Mouse (Mus musculus): ENCODE measurements at regions not wholly inside any gene's neighbourhood (a gene's known extent, or its start where the extent isn't known, plus 50 kb on each side); places are given as distances from the start of the nearest gene placed in this dataset.
"Not testable (repeated sequence)": the region's sequence is repeated elsewhere in the genome, so short reads cannot be mapped to it uniquely, and the experiment has no call there.

DNA sequence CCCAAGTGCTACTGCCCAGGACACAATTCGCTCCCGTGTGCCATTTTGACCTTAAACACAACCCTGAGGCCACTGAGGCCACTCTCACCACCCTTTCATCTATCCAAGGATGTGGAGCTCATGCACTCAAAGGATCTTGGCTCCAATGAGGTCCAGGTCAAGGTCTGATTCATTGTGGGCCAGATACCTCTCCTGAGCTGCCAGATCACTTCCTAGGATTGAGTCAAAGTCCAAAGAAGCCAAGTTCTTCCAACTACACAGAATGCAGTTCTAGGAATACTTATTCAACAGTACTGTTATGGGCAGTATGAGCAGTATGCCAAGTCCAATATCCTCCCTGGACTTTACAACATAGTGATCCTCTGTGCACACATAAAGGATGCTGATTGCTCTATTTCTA is 304.9 kb downstream of the Inhba start:
- DNase-seq: no peak

DNA sequence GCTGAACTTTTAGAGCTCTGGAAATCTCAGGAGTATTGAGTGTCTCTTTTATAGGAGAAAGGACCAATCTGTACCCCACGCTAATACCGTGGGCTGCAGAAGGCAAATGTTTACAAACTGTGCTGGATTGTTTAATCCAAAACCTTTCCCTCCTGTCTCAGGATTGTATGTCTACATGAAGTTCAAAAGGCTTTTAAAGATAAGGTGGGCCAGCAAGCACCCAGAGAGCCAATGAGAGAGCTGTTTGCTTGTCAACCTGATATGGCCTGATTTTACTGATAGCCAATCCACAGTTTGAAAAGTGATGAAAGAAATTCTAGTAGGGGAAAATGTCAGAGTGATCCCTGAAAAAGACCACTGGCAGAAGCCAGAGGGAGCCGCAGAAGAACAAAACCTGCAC is 305.8 kb downstream of the Inhba start:
- no peak for DNase-seq

DNA sequence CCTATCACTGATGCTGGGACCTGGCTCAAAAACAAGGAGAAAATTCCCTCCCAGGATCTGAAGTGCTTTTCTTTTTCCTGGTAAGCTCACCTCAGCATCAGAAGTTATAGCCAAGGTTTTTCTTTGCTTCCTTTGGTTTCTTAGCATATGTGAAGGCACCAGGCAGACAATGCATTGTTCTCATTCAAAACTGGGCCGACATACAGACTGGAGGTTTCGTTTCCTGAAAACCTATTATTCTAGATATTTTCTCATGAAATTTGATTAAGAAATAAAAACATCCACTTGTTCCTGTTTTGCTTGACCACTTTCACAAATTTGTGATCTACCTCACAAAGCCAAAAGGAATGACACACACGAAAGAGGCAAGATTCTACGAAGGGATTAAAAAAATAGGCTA is 308.7 kb downstream of the Inhba start:
- DNase-seq: no peak

DNA sequence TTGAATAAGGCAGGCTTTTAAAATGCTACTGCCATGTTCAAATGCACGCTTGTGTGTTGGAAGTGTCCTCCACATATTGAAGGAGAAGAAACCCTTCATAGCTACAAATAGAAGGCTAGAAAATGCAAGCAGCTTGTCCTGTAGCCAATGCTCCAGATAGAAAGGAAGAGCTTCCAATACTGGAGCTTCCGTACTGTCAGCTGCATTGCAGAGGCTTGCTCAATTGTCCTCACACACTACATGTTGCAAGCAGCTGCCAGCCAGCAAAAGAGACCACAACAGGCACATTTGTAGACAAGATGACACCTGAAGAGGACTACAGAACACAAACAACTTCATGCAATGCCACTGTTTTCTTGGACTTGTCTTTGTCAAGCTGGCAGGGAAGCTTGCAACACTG is 314.0 kb downstream of the Inhba start:
- DNase-seq: no peak

DNA sequence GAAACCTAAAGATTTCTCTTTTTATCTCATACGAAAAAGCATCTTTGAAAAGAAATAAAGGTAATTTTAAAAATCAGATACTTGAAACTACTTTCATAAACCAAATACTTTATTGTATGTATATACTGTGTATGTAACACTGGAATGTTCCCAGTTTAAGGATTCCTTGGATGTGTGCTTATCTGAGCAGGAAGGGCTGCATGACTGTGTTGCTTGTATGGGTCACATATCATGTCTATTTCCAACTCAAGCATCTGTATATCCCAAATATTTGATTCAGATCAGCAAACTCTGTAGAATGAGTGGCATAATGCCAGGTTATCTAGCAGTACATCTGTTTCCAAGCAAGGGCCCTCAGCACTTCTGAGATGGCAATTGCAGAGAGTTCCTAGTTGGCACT is 330.1 kb downstream of the Inhba start:
- no peak for DNase-seq

DNA sequence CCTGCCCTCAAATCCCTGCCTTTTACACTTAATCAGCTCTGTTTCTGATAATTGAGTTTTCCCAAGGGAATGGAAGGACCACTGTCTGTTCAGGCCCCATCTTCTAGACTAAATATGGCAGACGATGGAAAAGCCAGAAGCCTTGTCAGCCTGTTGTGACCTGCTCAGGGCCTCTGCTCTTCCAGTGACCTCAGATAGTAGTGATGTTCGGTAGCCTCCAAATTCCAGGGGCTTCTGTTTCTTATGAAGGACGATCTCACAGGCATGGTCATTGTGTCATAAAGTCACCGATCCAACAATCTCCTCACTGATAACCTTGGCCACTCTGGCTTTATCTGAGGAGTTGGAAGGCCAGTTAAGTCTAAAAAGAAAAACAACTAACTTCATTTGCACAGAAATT is 330.5 kb downstream of the Inhba start:
- no peak for DNase-seq

DNA sequence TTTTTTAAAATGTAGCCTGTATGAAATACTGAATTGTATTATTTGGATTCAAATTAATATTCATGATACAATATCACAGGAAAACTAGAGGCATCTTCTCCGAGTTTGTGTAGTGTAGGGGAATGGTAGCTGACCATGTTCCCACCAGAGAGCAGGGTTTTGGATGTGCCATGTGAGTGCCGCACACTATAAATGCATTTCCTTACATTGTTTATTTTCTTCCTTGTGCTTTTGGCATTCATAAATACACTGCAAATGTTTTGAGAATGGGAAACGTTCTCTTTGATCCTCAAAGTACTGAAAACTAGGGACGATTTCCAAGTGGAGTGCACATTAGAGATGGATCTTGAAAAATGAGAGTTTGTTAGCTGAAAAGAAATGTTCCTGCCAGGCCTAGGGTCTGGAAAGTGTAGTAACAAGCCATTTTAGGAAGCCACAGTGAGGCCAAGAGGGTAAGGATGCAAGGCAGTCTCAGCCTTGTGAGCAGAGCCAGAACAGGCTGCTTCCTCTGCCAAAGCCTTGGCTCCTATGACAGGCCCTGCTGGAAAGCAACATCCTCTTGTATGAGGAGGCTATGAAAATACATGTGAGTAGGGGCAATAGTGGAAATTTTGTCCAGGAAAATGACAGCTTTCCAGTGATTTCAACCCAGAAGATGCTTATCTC is 331.8 kb downstream of the Inhba start:
- DNase-seq: no peak

DNA sequence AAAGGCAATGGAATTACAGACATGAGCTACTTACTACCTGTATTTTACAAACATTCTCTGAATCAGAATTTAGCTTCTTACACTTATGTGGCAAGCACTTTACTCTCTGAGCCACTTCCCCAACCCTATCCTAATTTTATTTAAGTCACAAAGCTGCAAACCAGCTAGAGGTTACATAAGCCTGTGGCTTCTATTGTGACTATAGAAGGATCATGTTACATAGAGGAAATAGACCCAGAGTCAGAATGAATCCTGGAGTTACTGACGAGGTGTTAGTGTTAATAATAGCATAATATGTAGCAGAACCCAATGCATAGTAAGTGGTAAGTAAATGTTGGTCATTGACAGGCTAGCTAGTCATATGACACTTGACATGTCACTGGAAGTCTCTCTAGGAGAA is 337.7 kb downstream of the Inhba start:
- DNase-seq: no peak

DNA sequence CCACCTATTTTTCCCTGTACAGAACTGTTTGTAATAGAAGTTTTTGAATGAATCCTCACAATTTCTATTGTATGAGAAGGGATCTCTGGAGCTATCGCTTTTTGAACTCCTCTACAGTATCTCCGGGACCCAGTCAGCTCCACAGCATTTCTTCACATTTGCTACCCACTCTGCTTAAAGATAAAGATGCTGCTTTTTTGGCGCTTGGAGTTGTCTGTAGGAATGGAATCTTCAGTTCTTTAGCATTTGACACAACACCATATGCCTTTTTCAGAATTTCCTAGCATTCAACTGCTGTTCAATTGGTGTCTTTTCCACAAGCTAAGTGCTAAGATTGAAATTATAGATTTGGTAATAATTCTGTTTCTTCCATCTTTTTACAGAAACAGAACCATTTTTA is 338.4 kb downstream of the Inhba start:
- DNase-seq: no peak

DNA sequence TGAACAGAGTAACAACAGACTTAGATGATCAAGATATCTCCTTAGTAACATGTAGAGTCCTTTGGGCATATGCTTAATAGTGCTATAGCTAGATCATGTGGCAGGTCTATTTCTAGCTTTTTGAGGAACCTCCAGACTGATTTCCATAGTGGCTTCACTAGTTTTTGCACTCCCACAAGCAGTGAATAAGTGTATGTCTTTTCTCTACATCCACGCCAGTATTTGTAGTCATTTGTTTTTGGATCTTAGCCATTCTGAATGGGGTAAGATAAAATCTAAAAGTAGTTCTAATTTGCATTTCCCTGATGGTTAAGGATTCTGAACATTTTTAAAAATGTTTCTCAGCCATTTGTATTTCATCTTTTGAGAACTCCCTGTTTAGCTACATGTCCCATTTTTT is 343.7 kb downstream of the Inhba start:
- DNase-seq: no peak

DNA sequence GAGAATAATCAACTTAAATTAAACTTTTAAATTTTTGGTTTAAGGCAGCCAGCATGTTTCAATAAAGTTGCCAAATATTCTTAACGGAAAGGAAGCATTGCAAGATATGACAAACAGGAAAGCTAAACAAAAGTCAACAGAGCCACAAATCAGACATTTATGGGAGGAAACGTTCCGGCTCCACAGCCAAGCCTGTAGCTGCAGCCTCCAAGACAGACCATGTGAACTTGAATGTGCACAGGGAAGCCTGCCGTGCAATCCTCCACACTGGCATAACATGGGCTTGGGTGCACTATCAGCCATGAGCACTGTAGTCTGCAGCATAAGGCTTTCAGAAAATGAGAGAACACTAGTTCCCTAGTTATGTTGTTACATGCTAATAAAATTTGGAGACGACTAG is 367.8 kb downstream of the Inhba start:
- no peak for DNase-seq

DNA sequence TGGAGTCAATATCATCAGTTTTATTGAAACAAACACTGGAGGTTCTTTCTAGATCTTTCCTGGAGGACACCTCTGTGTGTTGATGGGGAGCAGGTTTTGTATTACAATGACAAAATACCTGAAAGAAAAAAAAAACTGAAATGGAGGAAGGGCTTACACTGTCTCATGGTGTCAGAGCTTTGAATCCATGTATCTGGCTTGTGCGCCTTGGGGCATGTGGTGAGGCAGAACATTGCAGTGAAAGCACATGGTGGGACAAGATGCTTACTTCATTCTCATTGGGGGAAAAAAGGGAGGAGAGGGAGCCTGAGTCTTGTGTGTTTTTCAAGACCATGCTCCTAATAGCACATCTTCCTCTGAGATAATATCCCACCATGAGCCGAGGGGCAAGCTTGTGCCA is 368.3 kb downstream of the Inhba start:
- DNase-seq: no peak

DNA sequence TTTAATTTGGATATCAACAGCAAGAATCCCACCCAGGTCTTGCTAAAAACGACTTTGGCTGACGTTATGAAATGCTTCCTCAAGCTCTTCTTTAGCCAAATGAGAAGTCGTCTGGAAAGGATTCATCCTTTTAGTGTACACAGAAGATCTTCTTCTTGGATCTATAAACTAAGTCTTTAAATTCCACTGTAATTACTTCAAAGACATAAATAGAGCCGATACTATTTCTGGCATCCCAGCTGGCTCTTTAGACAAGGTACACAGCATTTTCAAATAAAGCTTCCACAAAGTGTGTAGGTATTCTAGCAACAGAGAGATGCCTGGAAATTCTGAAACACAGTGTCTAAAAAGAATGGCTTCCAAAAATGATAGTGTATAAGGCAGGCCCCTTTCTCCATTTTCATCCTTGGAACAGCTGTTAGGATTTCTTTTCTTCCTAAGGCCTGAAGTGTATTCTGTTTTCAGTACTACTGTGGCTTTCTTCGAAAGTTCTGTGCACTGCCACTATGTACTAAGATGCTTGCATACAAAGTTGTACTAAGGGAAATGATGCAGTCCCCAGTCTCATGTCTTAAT is 371.4 kb downstream of the Inhba start:
- DNase-seq: no peak

DNA sequence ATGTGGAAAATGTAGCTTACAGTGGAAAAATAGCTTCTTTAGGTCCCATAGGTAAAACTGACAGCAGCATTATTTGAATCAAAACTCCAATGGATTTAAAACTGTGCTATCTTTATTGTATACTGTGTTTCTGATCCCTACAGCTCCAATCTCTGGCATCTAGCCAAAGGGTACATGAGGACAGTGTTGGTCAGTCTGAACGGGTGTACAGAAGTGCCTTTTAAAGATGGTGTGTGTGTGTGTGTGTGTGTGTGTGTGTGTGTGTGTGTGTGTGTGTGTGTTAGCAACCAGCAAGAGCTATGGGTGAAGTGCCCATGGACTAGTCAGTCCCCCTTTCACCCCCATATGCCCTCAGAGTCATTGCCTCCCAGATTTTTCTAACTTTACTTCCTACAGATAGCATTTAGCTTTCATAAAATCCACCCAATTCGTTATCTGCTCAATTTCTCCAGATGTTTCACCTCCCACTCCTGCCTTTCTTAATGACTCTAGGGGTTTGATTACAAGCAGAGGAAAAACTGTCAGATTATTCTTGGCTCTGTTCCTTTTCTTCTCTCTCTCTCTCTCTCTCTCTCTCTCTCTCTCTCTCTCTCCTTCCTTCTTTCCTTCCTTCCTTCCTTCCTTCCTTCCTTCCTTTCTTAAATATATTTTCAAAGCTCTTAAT is 404.8 kb downstream of the Inhba start:
- no peak for DNase-seq

DNA sequence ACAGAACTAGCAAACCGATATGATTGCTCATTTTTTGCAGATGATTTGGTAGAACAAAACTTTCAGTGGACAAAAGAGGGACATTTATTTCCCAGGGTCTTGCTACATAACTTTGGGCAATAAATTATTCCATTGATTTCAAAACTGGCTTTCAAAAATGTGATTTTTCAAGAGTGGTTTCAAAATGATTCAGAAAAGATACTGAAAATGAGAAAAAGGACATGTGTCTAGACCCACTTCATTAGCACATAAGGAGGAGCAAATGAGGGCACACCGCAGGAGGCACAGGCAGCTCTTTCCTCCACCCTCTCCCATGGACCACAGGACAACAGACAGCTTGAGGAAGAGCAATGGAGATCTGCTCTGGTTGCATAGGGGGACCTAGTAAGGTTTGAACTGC is 412.5 kb downstream of the Inhba start:
- no peak for DNase-seq

DNA sequence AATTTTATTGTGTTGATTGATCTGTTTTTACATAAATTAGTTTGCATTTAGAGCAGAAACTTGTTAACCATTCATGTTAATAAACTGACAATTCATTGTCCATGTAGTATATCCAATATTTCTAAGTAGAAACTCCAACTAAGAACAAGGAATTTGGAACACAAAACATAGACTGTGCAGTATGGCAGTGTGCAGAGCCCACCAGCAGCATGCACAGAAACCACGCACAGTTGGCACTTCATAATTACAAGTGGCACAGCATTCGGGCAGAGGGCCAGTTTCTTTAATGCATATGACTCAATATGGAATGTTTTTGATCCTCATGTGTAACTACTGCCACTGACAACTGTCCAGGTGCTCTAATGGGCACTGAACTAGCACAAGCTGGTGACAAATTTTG is 423.8 kb downstream of the Inhba start:
- no peak for DNase-seq

DNA sequence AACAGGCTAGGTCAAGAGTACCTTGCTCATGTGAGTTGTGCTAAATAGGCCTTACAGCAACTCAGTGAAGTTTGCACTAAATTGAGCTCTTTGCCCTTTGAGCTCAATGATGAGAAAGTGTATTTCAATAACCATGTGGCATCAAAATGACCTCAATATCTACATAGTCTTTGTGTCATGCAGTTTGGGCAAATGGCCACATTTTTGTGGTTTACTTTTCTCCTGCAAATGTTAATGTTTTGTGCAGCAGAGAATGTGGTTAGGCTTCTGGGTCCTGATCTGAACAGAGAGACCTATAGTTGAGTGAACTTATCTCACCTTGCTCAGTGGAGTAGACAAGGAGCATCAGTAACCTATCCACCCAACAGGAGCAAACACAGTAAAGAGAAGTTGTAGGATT is 441.6 kb downstream of the Inhba start:
- DNase-seq: no peak

DNA sequence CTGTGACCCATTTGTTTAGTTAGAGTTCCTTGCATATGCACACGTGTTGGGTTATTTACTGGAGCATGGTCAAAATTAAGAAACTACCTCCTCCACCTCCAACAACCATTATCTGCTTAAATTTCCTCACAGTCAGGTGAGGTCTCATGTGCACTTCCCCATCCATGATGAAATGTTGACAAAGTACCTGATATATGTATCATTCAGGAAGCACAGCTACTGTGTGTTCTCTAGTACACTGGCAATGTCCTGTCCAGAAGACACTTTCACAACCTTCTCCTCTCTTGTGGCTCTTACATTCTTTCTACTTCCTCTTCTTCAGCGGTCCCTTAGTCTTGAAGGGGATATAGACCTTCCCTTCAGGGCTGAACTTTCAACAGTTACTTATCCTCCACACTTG is 448.1 kb downstream of the Inhba start:
- no peak for DNase-seq

DNA sequence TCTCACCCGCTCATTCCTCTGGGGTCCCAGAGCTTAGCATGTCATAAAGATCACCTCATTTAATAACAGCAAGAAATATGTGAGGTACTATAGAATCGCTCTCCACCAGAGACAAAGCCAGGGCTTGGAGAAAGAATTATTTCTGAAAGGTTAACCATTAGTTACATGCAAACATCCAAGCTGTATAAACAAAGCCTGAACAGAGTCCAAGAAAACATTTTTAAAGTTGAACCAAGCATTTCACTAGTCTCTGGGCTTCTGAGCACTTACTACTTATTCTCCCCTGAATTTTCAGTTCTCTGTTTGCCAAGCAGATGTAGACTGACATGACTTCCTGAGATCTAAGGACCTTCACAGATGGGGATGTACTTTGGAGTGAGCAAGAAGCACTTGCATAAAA is 450.0 kb downstream of the Inhba start:
- DNase-seq: no peak

DNA sequence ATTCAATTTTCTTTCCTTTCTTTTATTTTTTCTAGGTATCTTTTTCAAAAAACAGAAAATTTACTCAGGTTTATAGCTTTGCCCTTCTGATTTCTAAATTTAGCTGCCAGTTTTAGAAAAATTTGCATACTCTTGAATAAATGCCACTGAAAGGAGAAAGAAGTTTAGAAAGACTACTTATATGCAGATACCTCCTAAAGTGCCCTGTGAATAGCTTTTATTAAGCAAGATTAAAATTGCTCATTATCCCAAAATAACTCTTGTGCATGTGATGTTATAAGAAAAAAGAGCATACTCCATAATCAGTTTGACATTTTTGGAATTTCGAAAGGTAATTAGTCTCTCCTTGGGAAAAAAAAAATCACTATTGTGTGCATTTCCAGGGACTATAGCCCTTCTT is 453.2 kb downstream of the Inhba start:
- DNase-seq: no peak

DNA sequence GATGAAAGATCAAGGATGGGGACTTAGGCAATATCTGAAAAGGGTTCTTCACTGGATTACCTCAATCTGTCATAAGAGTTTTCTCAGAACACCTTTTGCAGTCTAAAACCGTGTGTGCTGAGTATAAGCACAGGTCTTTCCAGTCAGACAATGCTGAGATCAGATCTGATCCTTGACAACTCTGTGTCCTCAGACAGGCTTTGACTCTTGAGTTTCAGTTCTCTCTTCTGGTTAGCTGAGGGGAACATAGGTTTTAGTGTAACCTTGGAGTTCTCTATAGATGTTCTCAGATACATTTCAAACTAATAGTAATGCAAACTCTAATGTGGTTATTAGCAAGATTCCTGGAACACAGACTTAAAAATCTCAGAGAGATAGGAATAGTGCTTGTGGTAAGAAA is 453.7 kb downstream of the Inhba start:
- DNase-seq: no peak

DNA sequence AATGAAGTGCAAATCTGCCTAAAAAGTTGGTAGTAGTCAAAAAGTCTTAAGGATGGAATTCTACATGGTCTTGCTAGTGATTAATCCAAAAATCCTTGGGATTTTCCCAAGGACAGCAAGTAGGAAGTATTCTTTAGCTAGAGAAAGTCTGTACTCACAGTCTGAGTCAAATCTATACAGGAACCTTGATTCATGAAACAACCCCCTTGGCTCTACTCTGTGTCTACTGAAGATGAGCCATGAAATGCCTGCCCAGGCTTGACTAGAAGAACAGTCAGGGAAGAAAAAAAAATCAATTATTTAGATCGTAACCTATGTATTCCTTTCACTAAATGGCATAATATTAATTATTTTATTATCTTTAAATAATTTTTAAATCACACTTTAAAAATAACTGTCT is 454.2 kb downstream of the Inhba start:
- DNase-seq: no peak

DNA sequence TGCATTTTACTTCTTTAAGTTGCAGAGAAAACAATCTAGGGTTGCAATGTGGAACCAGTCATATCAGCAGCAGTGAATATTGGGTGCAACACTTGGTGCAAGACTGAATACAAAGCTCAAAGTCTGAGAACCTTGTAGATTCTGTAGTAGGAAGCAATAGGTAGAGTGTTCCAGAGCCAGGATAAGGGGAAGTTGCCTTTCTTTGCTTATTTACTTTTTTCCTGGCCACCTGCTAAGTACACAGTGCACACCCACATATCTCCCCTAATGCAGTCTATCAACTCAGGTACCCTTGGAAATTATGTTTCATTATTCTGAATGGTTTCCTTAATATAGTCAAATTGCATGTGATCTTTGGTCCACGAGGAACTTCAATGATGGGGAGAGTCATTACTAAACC is 464.9 kb downstream of the Inhba start:
- DNase-seq: no peak

DNA sequence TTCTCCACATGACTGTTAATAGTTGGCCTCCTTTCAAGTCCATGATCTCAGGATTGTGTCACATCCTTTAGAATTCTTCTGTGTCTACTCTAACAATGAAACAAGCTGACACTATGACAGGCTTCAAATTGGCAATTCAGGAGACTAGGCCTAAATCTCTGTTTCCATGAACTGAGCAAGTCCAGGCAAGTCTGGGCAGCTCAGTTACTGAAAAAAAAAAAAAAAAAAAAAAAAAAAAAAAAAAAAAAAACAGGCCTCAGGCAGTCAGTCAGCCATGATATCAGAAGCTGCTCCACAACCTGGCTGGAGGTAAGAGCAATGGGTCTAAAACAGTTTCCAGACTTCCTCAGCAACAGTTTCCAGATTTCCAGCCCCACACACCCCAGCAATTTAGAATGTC is 475.6 kb downstream of the Inhba start:
- no peak for DNase-seq

DNA sequence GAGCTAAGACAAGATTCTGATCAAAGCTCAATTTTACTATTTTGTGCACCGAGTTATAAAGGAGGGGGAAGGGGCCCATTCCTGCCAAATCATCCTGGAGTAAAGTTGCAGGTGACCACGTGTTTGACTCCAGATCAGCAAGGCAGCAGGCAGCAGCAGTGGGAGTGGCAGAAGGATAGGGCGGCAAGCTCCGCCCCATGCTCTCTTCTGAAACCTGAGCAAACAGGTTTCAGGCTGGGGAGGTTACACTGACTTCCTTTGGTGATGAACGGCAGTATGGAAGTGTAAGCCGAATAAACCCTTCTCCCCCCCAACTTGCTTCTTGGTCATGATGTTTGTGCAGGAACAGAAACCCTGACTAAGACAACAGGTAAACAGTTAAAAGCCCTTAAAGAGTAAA is 479.0 kb downstream of the Inhba start:
- not testable (repeated sequence) for DNase-seq
